ENCODE assay signal across 8 mouse cellular contexts in the genomic region with DNA sequence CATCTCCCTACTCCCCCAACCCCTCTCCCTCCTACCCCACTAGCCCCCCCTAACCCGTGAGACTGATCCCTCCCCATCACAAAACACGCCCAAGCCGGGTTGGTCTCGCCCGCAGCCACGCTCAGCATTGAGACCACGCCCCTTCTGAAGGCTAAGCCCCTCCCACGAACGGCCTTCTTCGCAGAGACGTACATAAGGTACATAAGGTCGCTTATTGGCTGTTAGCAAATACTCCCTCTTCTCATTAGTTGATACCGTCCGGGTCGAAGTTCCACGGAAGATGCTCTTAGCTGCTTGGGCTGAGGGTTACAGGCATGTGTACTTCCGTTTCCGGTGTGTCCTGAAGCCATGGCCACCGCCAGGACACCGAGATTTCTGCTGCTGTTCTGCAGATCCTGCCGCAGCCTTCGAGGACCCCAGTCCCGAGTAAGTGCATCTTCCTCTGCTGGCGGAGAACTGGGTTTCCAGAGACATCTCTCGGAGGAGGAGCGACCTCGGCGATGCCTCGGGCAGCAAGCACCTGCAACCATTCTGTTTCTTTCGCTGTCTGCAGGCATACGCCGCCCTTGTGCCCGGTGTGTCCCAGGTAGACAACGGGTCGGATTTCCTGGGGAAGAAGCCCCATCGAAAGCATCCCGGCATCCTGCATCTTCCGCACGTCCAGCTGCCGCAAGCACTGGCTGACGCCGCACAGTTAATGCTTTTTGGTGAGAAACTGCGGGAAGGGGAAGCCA. TPM values are rescaled to one million over a fixed set of nuclear protein-coding genes. Genes with fewer than 3 reads are reported as not detected.
DNase-seq lines count a peak whose midpoint lies in the region; ATAC-seq lines count a peak whose summit lies in the region.

A gene (plus strand): TSS at position 245 of the 734 bp plus-strand sequence.

- H3K27ac ChIP-seq in hindbrain, embryonic 15.5 days (replicated peaks), result peak within 1 kb of the TSS; percentile 78

- ATAC-seq in hindbrain, embryonic 15.5 days (ENCODE audit: low FRiP score, low read depth), result peak; percentile 99

- H3K27me3 ChIP-seq in hindbrain, embryonic 15.5 days, result no peaks in the 10 kb centered on the region

- no peaks in the 10 kb centered on the region for H3K9me3 ChIP-seq in hindbrain, embryonic 15.5 days

- peak within 1 kb of the TSS; percentile 69 for H3K4me3 ChIP-seq in hindbrain, embryonic 15.5 days

- DNase-seq in T-cell, adult 2 months (ENCODE audit: low spot score), result peak; percentile 95
- peak; percentile 88 to 90 for DNase-seq in cerebellum, postnatal 36 days
- peak; percentile 86 to 93 for DNase-seq in frontal cortex, postnatal 36 days (ENCODE audit: low spot score in 2 of 2)
- DNase-seq in left cerebral cortex, adult 11 months (ENCODE audit: low spot score), result peak; percentile 93
- peak; percentile 97 for DNase-seq in lung, postnatal 4 days
- DNase-seq in retina, postnatal 7 days (ENCODE audit: low read depth, low spot score), result peak; percentile 92
- DNase-seq in urinary bladder, adult 2 months (ENCODE audit: low spot score), result peak; percentile 64

- peak within 1 kb of the TSS; percentile 79 for H3K9ac ChIP-seq in hindbrain, embryonic 15.5 days

- under 1% methylated on average over 43 of the region's 43 CpGs for WGBS in hindbrain, embryonic 15.5 days

- peak within 1 kb of the TSS; percentile 61 for H3K4me2 ChIP-seq in hindbrain, embryonic 15.5 days

- H3K4me1 ChIP-seq in hindbrain, embryonic 15.5 days (replicated peaks), result peaks cover 18% of the 10 kb centered on the region

- H3K36me3 ChIP-seq in hindbrain, embryonic 15.5 days, result peaks cover 31% of the 10 kb centered on the region

RNA-seq across cellular contexts. Expression of the gene that starts here (rescaled TPM):
- 75.2 and 82.7 TPM in 2 replicates for polyA plus RNA-seq in hindbrain, embryonic 15.5 days (2015; fragmentation: Nextera tagmentation; extraction: Ambion mirVana)
- 35.8 and 40.5 TPM in 2 replicates for polyA plus RNA-seq in urinary bladder, adult 2 months (2012; rRNA removed)

Comparison
In these comparisons a context has a peak if more than half of its experiments do, and no peak if none do; other contexts are left out.
1. Peak in every context shown above with its lines: DNase-seq, ATAC-seq, H3K4me3 ChIP-seq and H3K27ac ChIP-seq.